Mouse (Mus musculus): ENCODE measurements around the gene Pde6h.
"Not testable (repeated sequence)": the region's sequence is repeated elsewhere in the genome, so short reads cannot be mapped to it uniquely, and the experiment has no call there.

The Pde6h gene

DNA sequence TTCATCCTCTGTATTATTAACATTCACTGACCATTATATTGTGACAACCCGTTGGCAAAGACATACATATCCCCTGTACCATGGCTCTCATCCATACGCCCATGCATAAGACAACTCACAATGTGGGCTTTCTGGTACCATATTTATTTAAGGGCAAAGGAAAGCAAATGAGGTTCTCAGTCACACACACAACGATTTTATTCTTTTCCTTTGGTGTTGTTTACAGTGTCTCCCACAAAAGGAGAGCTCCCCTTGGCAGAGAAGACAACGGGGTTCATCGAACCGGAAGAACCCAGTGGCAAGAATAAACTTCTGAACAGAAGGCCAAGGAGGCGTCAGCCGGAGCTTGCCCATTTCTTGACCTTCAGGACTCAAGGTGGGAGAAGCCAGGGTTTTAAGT is at the start of gene Pde6h:
Gene Pde6h (plus strand): TSS at position 301 of the 400 bp plus-strand sequence.
- no peak for DNase-seq (ENCODE audit: low spot score in 2 of 2)

DNA sequence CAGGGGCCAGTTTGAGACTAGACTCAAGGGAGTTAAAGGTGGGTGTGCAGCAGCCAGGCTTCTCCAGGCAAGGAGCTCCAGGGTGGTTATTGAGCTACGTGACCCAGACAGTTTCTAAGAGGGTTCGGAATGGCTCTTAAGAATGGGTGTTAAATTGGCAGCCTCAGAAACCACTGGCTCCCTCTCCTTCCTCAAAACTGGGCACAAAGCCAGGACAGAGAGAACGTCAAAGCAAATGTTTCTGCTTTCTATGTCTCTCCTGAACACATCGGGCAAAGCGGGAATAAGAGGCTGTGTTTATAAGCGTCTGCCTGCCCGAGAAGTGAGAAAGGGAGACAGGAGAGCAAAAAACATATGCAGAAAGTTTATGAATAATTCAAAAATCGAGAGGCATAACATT is 49.0 kb upstream of the Pde6h start:
- DNase-seq (ENCODE audit: low spot score in 2 of 2), result no peak

DNA sequence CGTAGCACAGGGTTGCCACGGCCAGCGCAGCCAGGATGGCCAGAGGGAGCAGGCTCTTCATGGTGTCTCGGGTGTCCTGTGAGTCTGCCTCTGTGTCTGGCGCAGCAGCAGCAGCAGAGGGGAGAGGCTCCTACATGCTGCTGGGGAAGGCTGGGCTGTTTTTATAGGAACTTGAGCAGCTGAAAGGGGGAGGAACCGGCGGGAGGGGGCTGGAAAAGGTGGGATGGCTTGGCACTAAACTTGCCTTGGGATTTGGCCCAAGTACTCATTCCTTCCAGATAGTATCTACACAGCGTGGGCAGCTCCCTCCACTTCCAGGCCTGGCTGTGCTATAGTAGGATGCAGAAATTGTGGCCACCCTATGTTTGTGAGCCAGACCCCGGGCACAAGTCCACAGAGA is 48.0 kb upstream of the Pde6h start, which contains the start of gene Mgp:
Gene Mgp (minus strand): TSS at position 154 of the 400 bp plus-strand sequence.
- DNase-seq (ENCODE audit: low spot score in 2 of 2), result no peak

DNA sequence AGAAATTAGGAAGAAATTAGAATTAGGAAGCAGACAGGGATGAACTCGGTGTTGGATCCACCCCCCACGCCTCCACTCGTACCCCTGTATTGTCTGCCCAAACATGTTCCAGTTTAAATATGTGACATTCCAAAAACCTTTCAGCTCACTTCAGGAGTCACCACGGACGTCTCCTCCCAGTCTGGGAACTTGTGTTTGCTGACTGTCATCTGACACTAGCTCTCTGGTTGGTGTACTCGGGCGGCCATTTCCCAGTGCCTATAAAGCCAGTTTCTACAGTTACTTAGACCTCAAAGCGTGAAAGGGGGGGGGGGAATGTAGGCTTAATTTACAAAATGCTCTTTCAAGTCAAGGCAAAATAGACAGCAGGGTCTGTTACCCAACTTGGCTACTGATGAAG is 42.0 kb upstream of the Pde6h start:
- DNase-seq (ENCODE audit: low spot score in 2 of 2), result no peak

DNA sequence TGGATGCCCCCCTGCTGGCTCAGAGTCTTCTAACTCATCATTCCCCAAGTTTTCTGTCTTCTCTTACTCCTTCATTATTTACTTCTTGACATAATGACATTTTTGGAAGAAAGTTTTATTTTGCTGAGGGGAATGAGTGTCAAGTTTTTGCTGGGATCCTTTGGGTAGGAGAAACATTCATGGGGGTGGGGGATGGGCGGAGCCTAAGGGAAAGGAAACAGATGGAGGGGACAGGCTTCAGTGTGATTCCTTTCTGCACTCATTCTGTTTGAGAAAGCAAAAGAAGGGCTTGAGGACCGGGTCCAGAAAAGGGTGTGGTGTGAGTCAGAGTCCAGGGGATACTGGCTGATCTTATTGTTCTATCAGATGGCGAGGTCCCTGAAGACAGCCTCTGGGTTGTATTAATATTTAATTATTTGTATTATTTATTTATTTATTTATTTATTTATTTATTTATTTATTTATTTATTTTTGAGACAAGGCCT is 40.2 kb upstream of the Pde6h start:
- no peak for DNase-seq (ENCODE audit: low spot score in 2 of 2)

DNA sequence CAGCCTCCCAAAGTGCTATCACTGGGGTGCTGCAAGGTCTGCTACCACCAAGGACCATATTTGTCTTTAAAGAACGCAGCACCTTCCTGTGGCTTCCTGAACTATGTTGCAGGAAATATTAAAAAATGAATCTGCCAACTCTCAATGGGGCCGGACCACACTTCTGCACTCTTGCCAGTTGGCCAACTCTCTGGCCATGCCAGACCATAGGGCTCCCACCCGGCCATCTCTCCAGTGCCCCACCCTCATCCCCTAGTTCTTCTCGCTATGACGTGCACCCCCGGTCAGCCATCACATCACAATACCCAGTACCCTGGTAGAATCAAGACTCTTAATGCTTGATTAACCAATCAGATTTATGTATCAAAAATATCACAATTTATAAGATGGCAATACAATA is 39.7 kb upstream of the Pde6h start:
- DNase-seq (ENCODE audit: low spot score in 2 of 2), result no peak

DNA sequence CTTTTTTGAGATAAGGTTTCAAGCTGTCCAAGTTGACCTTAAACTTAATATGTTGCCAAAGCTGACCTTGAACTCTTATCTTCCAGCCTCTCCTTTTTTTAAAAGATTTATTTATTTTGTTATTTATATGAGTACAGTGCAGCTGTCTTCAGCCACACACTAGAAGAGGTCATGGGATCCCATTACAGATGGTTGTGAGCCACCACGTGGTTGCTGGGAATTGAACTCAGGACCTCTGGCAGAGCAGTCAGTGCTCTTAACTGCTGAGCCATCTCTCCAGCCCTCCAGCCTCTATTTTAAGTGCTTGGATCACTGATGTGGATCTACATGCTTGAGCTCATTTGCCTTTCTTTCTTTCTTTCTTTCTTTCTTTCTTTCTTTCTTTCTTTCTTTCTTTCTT is 38.9 kb upstream of the Pde6h start:
- not testable (repeated sequence) for DNase-seq (ENCODE audit: low spot score in 2 of 2)

DNA sequence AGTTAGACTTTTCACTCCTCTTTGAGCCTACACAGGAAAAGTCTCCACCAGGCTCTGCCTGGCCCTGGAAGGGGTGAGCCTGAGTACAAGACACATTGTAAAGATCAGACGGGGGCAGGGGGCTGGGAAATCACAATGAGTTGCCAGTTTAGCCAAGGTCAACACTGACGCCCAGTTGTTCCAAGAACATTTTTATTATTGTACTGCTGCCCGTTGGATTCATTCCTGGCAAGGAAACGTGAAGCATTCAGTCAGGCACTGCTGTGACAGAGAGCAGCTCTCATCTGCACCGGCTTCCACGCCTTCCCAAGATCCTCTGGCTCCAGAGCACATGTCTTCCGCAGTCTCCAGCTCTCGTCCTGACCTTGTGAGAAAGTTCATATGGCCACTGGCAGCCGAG is 35.8 kb upstream of the Pde6h start:
- no peak for DNase-seq (ENCODE audit: low spot score in 2 of 2)

DNA sequence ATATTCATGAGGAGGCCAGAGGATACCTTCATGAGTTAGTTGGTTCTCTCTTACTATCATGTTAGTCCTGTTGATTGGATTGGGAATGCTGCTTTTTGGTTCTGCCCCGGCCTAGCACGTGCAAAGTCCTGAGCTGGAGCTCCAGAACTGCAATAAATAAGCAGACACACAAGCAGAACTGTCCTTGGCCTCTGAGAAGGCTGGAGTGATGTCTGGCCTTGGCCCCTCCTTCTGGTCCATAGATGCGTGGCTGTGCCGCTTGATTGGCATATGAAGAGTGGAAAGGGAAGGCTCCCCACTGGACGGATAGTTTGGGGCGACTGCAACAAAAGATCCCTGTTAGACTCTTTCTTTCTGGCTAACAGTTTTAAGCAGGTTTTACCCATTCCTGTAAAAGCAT is 34.6 kb upstream of the Pde6h start:
- DNase-seq (ENCODE audit: low spot score in 2 of 2), result no peak

DNA sequence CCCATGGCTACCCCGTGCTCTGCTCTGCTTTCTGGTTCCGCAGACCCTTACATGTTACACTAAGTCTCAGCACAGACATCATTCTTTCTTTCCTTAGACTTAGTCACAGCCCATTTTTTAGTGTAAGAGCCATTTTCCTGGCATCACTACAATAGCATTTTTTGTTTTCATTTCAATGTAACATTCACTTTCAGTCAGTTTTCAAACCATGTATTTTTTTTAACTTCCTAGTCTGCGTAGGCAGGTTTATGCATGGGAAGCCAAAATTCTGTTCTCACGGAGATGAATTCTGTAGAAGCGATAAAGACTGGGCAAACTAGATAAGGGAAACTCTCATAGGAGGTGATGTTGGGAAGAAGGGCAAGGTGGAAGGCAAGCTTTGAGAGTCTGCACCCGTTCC is 34.1 kb upstream of the Pde6h start:
- DNase-seq (ENCODE audit: low spot score in 2 of 2), result no peak

DNA sequence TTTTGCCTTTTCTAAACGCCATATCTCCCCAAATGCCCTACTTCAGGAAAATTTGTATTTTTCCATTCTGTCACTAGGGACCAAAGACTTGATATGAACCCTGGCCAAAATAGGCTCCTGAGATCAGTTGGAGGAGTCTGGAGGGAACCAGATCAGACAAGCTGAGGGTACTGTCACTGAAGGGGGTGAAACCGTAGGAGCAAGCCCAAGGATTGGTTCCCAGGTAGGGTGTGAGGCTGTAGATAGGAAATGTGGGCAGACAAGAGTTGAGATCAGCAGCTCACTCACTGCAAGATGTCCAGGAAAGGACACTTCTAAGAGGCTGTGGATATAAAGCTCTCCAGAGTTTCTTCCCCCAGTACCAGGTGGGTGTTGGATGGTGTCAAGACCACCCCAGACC is 31.6 kb upstream of the Pde6h start:
- DNase-seq (ENCODE audit: low spot score in 2 of 2), result no peak

DNA sequence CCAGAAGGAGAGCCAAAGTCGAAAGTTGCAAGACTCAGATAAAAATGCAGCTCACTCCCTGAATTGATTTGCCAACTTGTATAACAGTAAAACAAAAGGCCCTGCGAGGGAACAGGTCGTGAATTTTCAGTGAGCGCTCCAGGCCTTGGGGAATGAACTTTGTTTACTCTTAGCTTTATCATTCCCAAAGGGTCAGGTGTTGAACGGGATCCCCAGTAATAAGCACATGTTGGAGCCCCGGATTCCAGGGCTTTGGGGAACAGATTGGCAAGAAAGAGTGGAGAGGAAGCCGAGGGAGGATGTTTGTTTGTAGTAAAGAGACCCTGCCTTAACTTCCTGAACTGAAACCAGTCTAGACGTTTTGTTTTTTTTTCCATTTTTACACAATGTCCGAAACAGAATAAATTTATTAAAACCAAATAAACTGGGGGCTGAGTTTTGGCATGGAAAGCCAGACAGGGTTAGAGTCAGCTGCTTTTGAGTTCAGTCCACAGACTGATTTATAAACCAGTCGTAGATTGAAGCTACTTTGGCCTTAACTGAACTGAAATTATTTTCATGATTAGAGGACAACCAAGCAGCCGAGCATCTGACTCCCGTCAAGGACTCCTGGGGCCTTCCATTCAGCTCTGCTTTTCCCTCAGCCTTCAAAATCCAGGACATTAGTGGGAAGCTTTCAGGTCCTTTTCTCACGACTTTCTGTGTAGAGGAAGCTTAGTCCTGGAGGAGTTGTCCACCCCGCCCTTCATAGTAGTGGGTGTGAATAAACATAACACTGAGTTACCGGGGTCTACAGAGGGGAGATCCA is 28.9 kb upstream of the Pde6h start:
- DNase-seq (ENCODE audit: low spot score in 2 of 2), result no peak

DNA sequence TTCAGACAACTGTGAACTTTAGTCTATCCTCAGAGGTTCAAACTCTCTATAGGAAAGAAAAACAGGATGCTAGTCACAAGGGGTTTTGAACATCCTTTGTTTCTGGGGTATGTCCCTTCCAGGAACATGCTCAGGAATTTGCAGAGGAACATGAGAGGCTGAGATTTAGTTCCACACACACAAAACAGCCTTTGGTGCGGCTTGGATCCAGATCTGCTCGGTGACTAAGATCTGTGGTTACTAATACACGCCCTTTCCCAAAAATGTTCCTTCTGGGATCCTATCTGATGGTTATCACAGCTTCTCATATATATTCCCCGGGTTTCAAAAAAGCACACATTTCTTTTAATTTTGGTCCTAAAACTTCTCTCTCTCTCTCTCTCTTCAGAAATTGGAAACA is 25.8 kb upstream of the Pde6h start:
- no peak for DNase-seq (ENCODE audit: low spot score in 2 of 2)

DNA sequence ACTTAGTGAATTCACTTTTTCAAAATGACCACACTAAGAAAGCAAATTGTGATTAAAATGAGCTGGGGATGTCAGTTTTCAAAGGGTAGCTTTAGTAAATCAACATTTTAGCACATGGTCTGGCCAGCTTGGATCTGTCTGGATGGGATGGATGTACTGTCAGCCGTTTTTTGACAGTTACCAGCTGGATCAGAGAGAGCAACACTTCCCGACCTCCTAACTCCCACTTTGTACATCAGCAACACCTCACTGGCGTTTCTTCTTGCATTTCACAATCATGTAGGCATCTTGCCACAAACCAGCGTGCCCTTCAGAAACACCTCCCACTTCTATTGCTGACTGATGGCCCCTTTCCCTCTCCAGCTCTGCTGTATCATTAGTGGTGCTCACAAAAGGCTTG is 25.4 kb upstream of the Pde6h start:
- DNase-seq (ENCODE audit: low spot score in 2 of 2), result no peak

DNA sequence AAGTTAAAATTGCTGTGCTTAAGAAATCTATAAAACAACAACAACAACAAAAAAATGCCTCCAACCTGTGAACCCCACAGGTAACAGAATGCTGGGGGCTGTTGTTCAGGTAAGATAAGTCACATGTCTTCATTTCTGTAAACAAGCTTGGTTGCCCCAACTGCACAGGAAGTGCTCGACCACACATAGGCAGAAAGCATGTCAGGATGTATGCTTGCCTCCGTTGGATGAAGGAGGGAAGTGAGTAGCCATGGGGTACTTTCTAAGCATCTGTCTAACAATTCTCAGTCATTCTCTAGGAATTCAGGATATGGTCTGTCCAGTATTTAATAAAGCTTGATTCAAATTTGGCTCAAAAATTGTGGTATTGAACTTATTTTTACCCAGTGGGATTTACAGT is 24.7 kb upstream of the Pde6h start:
- DNase-seq (ENCODE audit: low spot score in 2 of 2), result no peak

DNA sequence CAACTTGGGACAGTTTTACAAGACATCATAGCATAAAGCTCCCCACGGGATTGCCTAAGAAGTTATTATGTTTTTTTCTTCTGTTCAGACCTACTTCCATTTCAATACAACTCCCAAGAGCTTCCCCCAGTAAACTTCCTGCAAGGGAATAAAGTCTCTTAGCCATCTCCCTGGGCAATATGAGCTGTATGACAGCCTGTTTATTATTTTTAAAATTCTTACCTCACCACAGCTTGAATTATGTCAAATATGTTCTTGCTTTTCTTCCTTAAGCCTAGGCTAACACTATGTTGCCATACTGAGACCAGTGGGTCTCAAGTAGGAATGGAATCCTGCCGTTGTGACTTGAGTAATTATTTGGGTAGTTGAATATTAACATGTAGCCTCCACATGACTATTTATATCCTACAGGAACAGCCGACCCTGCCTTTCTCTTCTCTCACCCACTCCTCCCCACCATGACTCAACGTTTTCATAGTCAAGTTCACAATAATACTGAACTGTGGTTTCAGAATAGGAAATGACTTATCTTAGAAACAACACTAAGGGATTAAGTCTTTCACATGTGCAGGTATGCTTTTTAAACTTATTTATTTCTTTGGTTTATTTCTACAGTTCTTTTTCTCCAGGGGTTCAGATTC is 23.1 kb upstream of the Pde6h start:
- DNase-seq (ENCODE audit: low spot score in 2 of 2), result no peak

DNA sequence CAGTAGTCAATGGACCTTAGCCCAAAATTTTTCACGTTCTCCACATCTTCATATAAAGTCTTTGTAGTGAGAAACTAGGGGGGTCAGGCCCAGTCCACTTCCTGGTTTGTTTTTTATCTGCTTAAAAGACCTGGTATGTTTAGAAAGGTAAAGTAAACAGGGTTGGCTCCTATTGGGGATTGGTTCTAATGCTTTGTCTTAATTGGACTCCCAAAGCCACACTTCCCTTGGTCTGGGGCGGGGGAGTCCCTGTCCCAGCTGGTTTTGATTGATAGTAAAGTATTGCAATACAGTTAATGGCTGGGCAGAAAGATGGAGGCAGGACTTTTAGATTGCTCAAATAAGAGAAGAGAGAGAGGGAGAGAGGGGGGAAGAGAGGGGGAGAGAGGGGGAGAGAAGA is 22.6 kb upstream of the Pde6h start:
- DNase-seq (ENCODE audit: low spot score in 2 of 2), result no peak

DNA sequence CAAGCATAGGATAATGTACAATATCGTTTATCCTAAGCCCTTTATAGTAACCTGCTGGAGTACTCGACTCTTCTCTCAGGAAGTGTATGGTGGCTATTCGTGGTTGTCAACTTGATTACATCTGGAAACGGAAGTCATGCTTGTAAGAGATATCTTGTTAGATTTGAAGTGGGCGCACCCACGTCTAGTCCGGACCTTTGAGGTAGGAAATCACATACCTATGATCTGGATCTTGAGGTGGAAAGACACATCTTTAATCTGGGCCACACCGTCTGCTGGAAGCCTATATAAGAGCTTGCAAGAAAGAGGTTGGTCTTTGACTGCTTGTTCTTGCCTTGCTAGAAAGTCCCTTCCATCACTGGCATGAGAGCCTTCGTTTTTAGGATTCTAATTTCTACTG is 21.1 kb upstream of the Pde6h start:
- no peak for DNase-seq (ENCODE audit: low spot score in 2 of 2)

DNA sequence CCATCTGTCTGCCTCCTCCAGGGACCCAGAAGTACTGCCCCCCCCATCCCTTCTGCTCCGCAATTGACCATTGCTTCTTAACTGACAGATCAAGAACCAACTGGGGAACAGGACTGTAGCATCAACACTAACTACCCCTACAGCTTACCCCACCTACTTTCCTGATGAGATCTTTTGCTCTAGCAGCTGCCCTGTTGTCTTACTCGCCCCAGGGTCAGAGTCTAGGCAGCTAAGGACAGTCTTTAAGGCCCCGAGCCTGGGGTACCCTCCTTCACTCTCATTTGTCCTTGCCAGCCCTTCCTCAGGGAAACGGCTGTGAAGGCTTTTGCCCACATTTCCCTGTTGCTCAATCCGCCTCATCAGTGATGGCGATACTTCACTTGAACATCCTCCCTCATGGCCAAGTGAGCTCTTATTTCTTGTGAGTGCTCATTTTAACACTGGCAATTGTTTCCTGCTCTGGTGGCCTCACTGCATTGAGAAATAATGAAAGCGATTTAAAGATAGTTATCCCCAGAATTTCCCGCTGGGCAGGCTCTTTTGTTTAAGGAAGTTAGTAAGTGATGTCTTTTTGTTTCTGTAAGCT is 19.7 kb upstream of the Pde6h start:
- DNase-seq (ENCODE audit: low spot score in 2 of 2), result no peak

DNA sequence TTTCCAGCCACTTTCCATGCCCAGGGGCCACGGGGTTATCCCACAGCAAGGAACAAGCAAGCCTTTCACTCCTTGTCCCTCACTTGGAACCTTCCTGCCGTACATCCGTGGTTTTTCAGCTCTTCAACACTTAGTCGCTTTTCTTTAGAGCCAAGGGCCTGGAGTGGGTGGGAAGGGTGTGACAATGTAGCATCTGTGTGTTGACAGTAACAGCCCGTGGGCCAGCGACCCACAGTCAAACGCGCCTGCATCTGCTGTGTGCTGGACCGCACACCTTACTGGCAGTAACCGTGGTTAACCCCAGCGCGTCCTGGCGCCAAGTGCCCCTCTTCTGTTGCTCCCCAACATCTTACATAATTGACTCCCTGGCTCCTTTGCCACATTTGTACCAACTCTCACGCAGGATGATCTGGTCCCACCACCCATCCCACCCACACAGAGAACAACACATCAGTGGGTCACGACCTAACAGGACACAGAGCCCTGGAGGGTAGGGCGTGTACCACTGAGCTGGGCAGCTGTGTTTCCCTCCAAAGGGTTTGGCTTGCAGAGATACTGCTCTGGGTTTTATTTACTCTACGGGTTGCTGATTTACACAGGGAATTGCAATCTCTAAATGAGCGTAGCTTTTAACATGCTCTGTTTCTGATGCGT is 17.2 kb upstream of the Pde6h start:
- no peak for DNase-seq (ENCODE audit: low spot score in 2 of 2)

DNA sequence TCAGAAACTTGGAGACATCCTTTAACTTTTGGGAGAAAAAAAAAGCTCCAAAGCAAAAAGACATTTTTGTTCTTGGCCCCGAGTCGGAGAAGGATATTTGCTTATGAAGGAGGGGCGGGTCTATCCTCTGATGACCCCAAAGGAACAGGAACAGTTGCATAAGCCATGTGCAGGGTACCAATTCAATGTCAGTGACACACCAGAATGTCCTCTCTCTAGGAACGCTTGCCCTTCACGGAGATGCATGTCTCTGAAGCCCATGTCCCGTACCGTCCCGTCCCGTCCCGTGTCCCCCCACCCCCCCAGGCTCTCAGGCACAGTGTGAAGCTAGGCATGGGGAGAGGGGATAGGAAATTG is 16.7 kb upstream of the Pde6h start:
- no peak for DNase-seq (ENCODE audit: low spot score in 2 of 2)

DNA sequence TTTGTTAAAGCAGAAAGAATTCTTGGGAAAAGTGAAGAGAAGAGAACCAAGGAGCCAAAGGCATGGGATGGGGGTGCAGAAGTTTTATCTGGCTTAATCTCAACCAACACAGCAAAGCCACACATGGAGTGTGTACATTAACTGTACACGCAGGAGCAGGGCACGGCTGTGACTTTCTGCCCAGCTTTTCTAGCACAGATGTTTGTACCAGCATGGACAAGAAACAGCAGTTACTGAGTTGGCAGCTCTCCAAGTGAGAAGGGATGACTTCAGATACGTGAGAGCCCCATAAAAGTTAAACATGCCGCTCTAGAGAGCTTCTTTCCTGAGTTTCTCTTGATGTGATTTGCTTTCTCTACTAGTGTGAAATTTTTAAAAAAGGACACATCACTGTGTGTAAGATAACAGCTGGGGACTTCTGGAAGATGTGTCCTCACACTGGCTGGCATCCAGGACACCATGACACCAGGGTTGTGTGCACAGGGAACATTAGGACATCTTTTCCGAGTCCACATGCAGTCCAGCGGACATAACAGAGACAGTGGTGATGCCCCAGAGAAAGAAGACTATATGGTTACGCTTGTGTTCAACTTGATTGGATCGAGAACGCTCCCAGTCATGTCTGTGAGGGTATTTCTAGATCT is 13.3 kb upstream of the Pde6h start:
- DNase-seq (ENCODE audit: low spot score in 2 of 2), result no peak

Measured in spleen, postnatal 10 days (tissue).